11 mouse cellular contexts compared by ENCODE assay signal in the genomic region with DNA sequence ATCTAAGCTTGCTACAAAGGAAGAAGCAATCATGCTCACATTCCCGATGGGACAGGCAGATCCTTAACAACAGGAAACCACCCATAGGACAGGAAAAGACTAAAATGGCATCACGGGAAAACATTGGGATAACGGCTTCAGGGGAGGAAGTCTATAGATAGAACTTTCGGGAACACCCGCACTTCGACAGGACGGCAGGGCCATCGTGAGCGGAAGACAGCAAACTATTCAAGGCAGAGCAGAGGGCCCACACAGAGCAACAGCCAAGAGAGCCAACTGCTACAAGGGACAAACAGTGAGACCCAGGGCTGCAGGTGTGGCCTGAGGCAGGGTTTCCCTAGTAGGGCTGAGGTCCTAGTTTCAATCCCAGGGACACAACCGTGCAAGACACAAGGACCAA. TPM values are rescaled to one million over a fixed set of nuclear protein-coding genes. Genes with fewer than 3 reads are reported as not detected.
DNase-seq lines count a peak whose midpoint lies in the region; TF ChIP-seq lines count a peak whose summit lies in the region.
"Had no signal": no experiment of that assay in that cellular context is flagged by ENCODE, and none has a peak within 500 bp of the region (broad histone marks: within the 10 kb centered on the region; RNA-seq: fewer than 3 reads in every experiment).

No protein-coding gene starts in this region.

- no peak overlapping the region for H3K4me3 ChIP-seq in cortical plate, adult 2 months (ENCODE audit: insufficient read depth, low read length)
- H3K4me3 ChIP-seq in lung, adult 2 months (replicated peaks; ENCODE audit: extremely low read depth, low read depth, low read length) = no peak overlapping the region
- H3K4me3 ChIP-seq: myocyte had no signal

- H3K4me1 ChIP-seq in cortical plate, adult 2 months (ENCODE audit: control insufficient read depth, insufficient read depth, low read length) = peaks cover 2% of the 10 kb centered on the region; the same call in 1 of the 2 replicates
- peaks cover 50% of the 10 kb centered on the region for H3K4me1 ChIP-seq in lung, adult 2 months (ENCODE audit: control insufficient read depth, insufficient read depth, low read length)

- intact Hi-C loops in heart, postnatal 25 days (cut with DNase I) = no loop called here

- no peak for TF ChIP-seq POLR2A in cortical plate, adult 2 months (IDR thresholded peaks at IDR 0.05; ENCODE audit: extremely low read depth, insufficient read depth, low read length)
- TF ChIP-seq POLR2A in lung, adult 2 months (IDR thresholded peaks at IDR 0.05; ENCODE audit: borderline replicate concordance, extremely low read depth, low read depth, low read length) = peak; percentile 48; the same call in 1 of the 2 replicates

- peak; percentile 43 for DNase-seq in adrenal gland, adult 8-10 months
- no peak for DNase-seq in adrenal gland, adult 2 months
- DNase-seq in heart, postnatal 25 days (ENCODE audit: low spot score) = peak; percentile 62
- DNase-seq in lung, adult 2 months = no peak
- DNase-seq in right cerebral cortex, postnatal 4 days = no peak
- DNase-seq in B cell, adult 2 months = no peak
- no peak for DNase-seq in layer of hippocampus, adult 8-10 months (ENCODE audit: low spot score in 2 of 2)
- DNase-seq: gastrocnemius, postnatal 36 days had no signal

- no peak for TF ChIP-seq CTCF in cortical plate, adult 2 months (IDR thresholded peaks at IDR 0.05; ENCODE audit: extremely low read depth, insufficient read depth, low read length)
- no peak for TF ChIP-seq CTCF in lung, adult 2 months (IDR thresholded peaks at IDR 0.05; ENCODE audit: insufficient read depth, low read length)

- H3K27ac ChIP-seq in cortical plate, adult 2 months (ENCODE audit: insufficient read depth, low read length) = peak overlapping the region; percentile 82
- H3K27ac ChIP-seq: liver, embryonic 14.5 days had no signal

- 47% methylated on average over 10 of the region's 10 CpGs for WGBS in lung, adult 2 months

RNA-seq across cellular contexts. Expression of a gene that starts 40.4 kb away (rescaled TPM):
- total RNA-seq in adrenal gland, adult 8-10 months (2022) = 10 to 100 TPM; 10.1 to 14.4 (median 12.9) TPM
- 10 to 100 TPM; 13.0 to 13.4 TPM for total RNA-seq in adrenal gland, adult 2 months (2021)
- polyA plus RNA-seq in adrenal gland, adult 2 months (2012; rRNA removed) = 33.1 and 38.5 TPM in 2 replicates
- polyA plus RNA-seq in cortical plate, adult 2 months (2012; rRNA removed) = 4.7 and 5.8 TPM in 2 replicates
- total RNA-seq in heart, postnatal 25 days (2021) = 10 to 100 TPM; 10.1 to 10.7 TPM
- 57.3 and 80.7 TPM in 2 replicates for polyA plus RNA-seq in lung, adult 2 months (2012; rRNA removed)
- total RNA-seq in layer of hippocampus, adult 8-10 months (2022) = 1 to 10 TPM; 5.8 to 7.2 (median 6.5) TPM

RNA-seq across cellular contexts. Expression of a gene that starts 40.8 kb away (rescaled TPM):
- 100 to 1,000 TPM in 2 of 4 experiments, 10 to 100 TPM in 2; 96.7 to 117 (median 108) TPM for total RNA-seq in adrenal gland, adult 8-10 months (2022)
- 100 to 1,000 TPM; 111 to 124 TPM for total RNA-seq in adrenal gland, adult 2 months (2021)
- polyA plus RNA-seq in adrenal gland, adult 2 months (2012; rRNA removed) = 42.9 and 45.9 TPM in 2 replicates
- 69.4 and 73.0 TPM in 2 replicates for polyA plus RNA-seq in cortical plate, adult 2 months (2012; rRNA removed)
- 10 to 100 TPM; 73.2 to 73.8 TPM for total RNA-seq in heart, postnatal 25 days (2021)
- 31.6 and 36.8 TPM in 2 replicates for polyA plus RNA-seq in lung, adult 2 months (2012; rRNA removed)
- total RNA-seq in layer of hippocampus, adult 8-10 months (2022) = 10 to 100 TPM; 65.2 to 70.8 (median 66.7) TPM

Comparison
In these comparisons a context has a peak if more than half of its experiments do, and no peak if none do; other contexts are left out.
1. DNase-seq: peak in adrenal gland, adult 8-10 months (single experiment) and heart, postnatal 25 days (single experiment); none in adrenal gland, adult 2 months (single experiment), lung, adult 2 months (single experiment), right cerebral cortex, postnatal 4 days (single experiment), B cell, adult 2 months (0 of 2) and layer of hippocampus, adult 8-10 months (0 of 2).